Mouse (Mus musculus): Measurements from ENCODE around the gene Cnot11. TPM values are rescaled to one million over a fixed set of nuclear protein-coding genes. Genes with fewer than 3 reads are reported as not detected.
"Not testable (repeated sequence)": the region's sequence is repeated elsewhere in the genome, so short reads cannot be mapped to it uniquely, and the experiment has no call there.

Cnot11 gene
- total and polyA plus RNA-seq, 2 experiments from 2014 or later = 11.7 to 14.7 TPM

DNA sequence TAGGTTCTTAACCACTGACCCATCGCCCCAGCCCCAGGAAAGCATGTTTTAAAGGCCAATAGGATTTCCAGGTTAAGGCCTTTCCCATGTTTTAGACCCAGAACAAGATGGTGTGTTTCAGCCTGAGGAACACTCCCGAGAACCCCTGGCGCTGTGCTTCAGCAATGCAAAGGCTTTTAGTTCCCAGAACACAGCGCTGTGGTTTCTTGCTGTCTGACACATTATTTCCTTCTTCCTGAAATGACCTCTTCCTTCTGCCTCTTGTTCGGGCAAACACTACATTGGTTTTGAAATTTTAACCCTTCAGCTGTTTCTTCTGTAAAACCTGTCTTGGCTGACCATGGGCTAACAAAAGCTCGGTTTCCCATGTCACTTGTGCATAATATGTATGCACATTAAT is 44.3 kb downstream of the Cnot11 start:
- H3K9me3 ChIP-seq (replicated peaks; ENCODE audit: control insufficient read depth, low read length) = no peaks in the 10 kb centered on the region
- DNase-seq (ENCODE audit: low spot score) (no peak), ATAC-seq (ENCODE audit: insufficient read depth, low read depth) (no peak)
- H3K27me3 ChIP-seq (ENCODE audit: control insufficient read depth, insufficient read depth, low read length) = no peaks in the 10 kb centered on the region
- WGBS = 71% methylated on average over 6 of the region's 6 CpGs
- H3K27ac ChIP-seq (ENCODE audit: low read depth) = no peak overlapping the region
- H3K9ac ChIP-seq (replicated peaks; ENCODE audit: low read depth, low read length) = no peak overlapping the region
- H3K4me2 ChIP-seq (ENCODE audit: low read depth, low read length) = no peak overlapping the region
- no peaks in the 10 kb centered on the region for H3K36me3 ChIP-seq (replicated peaks; ENCODE audit: control insufficient read depth, insufficient read depth, low read length)
- no peak overlapping the region for H3K4me3 ChIP-seq (ENCODE audit: low read depth, low read length)
- no peak for TF ChIP-seq EP300 (IDR thresholded peaks at IDR 0.05; ENCODE audit: low read depth)
- no peak for TF ChIP-seq CTCF (IDR thresholded peaks at IDR 0.05; ENCODE audit: low read depth)
- H3K4me1 ChIP-seq (ENCODE audit: control insufficient read depth, insufficient read depth) = peaks cover 14% of the 10 kb centered on the region

DNA sequence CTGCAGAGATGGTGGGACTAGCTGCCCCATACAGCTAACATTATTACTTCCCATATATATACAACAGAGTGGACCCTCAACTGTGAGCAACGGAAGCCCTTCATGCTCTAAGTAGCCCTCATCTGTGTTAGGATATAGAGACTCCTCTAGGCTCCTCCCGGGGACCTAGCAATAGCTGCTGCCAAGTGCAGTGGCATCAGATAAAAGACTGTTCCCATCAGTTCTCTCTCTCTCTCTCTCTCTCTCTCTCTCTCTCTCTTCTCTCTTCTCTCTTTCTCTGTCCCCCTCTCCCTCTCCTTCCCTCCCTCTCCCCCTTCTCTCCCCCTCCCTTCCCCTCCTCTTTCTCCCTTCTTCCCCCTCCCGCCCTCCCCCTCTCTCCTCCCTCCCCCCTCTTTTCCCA is 46.4 kb downstream of the Cnot11 start:
- Histone ChIP-seq H3K4me2 (ENCODE audit: low read depth, low read length) (no peak overlapping the region), H3K4me1 (ENCODE audit: control insufficient read depth, insufficient read depth) (0 out of 2 replicates have a peak, but pooled peaks cover 2% of the 10 kb centered on the region), H3K4me3 (ENCODE audit: low read depth, low read length) (no peak overlapping the region), H3K27me3 (ENCODE audit: control insufficient read depth, insufficient read depth, low read length) (no peaks in the 10 kb centered on the region), H3K36me3 (replicated peaks; ENCODE audit: control insufficient read depth, insufficient read depth, low read length) (no peaks in the 10 kb centered on the region), H3K9me3 (replicated peaks; ENCODE audit: control insufficient read depth, low read length) (no peaks in the 10 kb centered on the region), H3K9ac (replicated peaks; ENCODE audit: low read depth, low read length) (no peak overlapping the region), H3K27ac (ENCODE audit: low read depth) (no peak overlapping the region)
- ATAC-seq (ENCODE audit: insufficient read depth, low read depth) (no peak), DNase-seq (ENCODE audit: low spot score) (no peak)
- TF ChIP-seq EP300 (IDR thresholded peaks at IDR 0.05; ENCODE audit: low read depth) (no peak), CTCF (IDR thresholded peaks at IDR 0.05; ENCODE audit: low read depth) (no peak)
- 42% methylated on average over 2 of the region's 3 CpGs for WGBS

DNA sequence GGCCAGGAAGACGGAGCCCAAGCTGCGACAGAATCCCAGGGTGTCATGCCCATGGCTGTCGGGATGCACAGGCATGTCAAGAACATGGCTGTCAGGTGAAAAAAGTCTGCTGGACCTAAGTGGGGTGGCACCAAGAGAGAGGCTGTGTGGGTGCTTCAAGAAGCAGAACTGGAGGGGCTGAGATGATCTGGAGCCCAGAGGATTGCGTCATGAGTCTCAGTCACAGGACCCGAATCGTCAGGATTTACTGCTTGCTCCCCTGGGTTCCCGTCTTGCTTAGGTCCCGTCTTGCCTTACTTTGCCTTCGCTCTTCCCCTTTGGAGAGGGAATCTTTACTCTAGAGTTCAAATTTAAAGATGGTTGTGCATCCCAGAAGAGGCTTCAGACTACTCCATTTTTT is 48.4 kb downstream of the Cnot11 start:
- no peak overlapping the region for H3K27ac ChIP-seq (ENCODE audit: low read depth)
- no peaks in the 10 kb centered on the region for H3K9me3 ChIP-seq (replicated peaks; ENCODE audit: control insufficient read depth, low read length)
- H3K4me3 ChIP-seq (ENCODE audit: low read depth, low read length) = no peak overlapping the region
- no peak overlapping the region for H3K4me2 ChIP-seq (ENCODE audit: low read depth, low read length)
- H3K36me3 ChIP-seq (replicated peaks; ENCODE audit: control insufficient read depth, insufficient read depth, low read length) = no peaks in the 10 kb centered on the region
- no peak for TF ChIP-seq CTCF (IDR thresholded peaks at IDR 0.05; ENCODE audit: low read depth)
- no peak for TF ChIP-seq EP300 (IDR thresholded peaks at IDR 0.05; ENCODE audit: low read depth)
- no peak for DNase-seq (ENCODE audit: low spot score)
- 79% methylated on average over 9 of the region's 9 CpGs for WGBS
- no peaks in the 10 kb centered on the region for H3K27me3 ChIP-seq (ENCODE audit: control insufficient read depth, insufficient read depth, low read length)
- no peak overlapping the region for H3K9ac ChIP-seq (replicated peaks; ENCODE audit: low read depth, low read length)
- ATAC-seq (ENCODE audit: insufficient read depth, low read depth) = no peak
- H3K4me1 ChIP-seq (ENCODE audit: control insufficient read depth, insufficient read depth) = no peaks in the 10 kb centered on the region

DNA sequence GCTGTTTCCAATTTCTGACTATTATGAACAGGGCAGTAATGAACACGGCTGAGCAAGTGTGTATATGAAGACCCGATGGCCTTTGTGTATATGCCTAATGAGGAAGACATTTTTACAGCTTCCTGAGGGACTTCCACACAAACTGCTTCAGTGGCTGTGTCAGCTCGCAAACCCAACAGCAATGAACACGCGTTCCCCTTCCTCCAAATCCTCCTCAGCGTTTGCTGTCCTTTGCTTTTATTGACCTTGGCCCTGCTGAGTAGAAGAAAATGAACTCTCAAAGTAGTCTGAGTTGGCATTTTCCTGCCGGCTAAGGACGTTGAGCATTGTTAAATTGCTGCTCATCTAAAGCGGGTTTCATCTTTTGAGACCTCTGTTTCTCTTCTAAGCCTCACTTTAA is 50.6 kb downstream of the Cnot11 start:
- Histone ChIP-seq H3K27me3 (ENCODE audit: control insufficient read depth, insufficient read depth, low read length) (no peaks in the 10 kb centered on the region), H3K4me3 (ENCODE audit: low read depth, low read length) (no peak overlapping the region), H3K4me2 (ENCODE audit: low read depth, low read length) (no peak overlapping the region), H3K9ac (replicated peaks; ENCODE audit: low read depth, low read length) (no peak overlapping the region), H3K27ac (ENCODE audit: low read depth) (no peak overlapping the region), H3K36me3 (replicated peaks; ENCODE audit: control insufficient read depth, insufficient read depth, low read length) (no peaks in the 10 kb centered on the region), H3K4me1 (ENCODE audit: control insufficient read depth, insufficient read depth) (no peaks in the 10 kb centered on the region), H3K9me3 (replicated peaks; ENCODE audit: control insufficient read depth, low read length) (no peaks in the 10 kb centered on the region)
- TF ChIP-seq EP300 (IDR thresholded peaks at IDR 0.05; ENCODE audit: low read depth) (no peak), CTCF (IDR thresholded peaks at IDR 0.05; ENCODE audit: low read depth) (no peak)
- no peak for ATAC-seq (ENCODE audit: insufficient read depth, low read depth)
- DNase-seq (ENCODE audit: low spot score) = no peak
- 76% methylated on average over 9 of the region's 9 CpGs for WGBS

DNA sequence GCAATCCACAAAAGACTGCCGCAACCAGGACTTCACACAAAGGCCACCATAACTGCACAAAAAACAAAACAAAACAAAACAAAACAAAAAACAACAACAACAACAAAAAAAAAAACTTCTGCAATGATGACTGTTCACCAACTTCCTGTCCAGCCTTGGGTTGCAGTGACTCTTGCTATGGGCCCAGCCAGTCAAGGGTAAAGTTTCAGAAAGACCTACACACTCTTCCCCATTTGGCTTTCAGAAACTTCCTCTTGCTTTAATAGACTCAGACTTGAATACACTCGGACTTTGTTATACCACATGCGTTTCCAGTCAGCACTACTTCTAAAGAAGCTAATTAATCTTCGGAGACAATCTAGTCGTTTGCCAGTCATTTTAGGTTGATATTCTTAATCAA is 55.4 kb downstream of the Cnot11 start:
- no peak overlapping the region for H3K27ac ChIP-seq (ENCODE audit: low read depth)
- no peak for TF ChIP-seq CTCF (IDR thresholded peaks at IDR 0.05; ENCODE audit: low read depth)
- H3K4me1 ChIP-seq (ENCODE audit: control insufficient read depth, insufficient read depth) = no peaks in the 10 kb centered on the region
- no peaks in the 10 kb centered on the region for H3K27me3 ChIP-seq (ENCODE audit: control insufficient read depth, insufficient read depth, low read length)
- no peaks in the 10 kb centered on the region for H3K9me3 ChIP-seq (replicated peaks; ENCODE audit: control insufficient read depth, low read length)
- no peak overlapping the region for H3K9ac ChIP-seq (replicated peaks; ENCODE audit: low read depth, low read length)
- H3K36me3 ChIP-seq (replicated peaks; ENCODE audit: control insufficient read depth, insufficient read depth, low read length) = no peaks in the 10 kb centered on the region
- H3K4me3 ChIP-seq (ENCODE audit: low read depth, low read length) = no peak overlapping the region
- 77% methylated on average over 5 of the region's 5 CpGs for WGBS
- no peak for DNase-seq (ENCODE audit: low spot score)
- H3K4me2 ChIP-seq (ENCODE audit: low read depth, low read length) = no peak overlapping the region
- no peak for ATAC-seq (ENCODE audit: insufficient read depth, low read depth)

DNA sequence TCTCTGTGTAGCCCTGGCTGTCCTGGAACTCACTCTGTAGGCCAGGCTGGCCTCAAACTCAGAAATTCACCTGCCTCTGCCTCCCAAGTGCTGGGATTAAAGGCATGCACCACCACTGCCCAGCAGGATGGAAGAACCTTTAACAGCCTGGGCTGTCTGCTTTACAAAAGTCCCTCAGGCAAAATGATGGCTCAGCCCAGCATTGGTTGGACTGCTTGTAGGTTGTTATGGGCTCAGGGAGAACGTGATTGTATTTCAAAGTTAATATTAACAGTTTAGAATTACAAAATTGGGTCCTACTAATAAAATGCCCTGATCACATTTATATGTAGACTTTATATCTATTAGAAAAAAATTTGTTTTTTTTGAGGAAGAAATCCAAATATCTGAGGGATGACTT is 56.8 kb downstream of the Cnot11 start:
- H3K9ac ChIP-seq (replicated peaks; ENCODE audit: low read depth, low read length); H3K4me2 ChIP-seq (ENCODE audit: low read depth, low read length); H3K4me3 ChIP-seq (ENCODE audit: low read depth, low read length); H3K27ac ChIP-seq (ENCODE audit: low read depth); H3K27me3 ChIP-seq (ENCODE audit: control insufficient read depth, insufficient read depth, low read length); DNase-seq (ENCODE audit: low spot score); ATAC-seq (ENCODE audit: insufficient read depth, low read depth); H3K4me1 ChIP-seq (ENCODE audit: control insufficient read depth, insufficient read depth); H3K9me3 ChIP-seq (replicated peaks; ENCODE audit: control insufficient read depth, low read length); H3K36me3 ChIP-seq (replicated peaks; ENCODE audit: control insufficient read depth, insufficient read depth, low read length): not testable (repeated sequence)
- WGBS = 61% methylated on average over 1 of the region's 1 CpGs

Data from heart, postnatal 0 days (tissue).